Mouse (Mus musculus): ENCODE measurements at regions not wholly inside any gene's neighbourhood (a gene's known extent, or its start where the extent isn't known, plus 50 kb on each side); places are given as distances from the start of the nearest gene placed in this dataset.

GRCm38 (mm10) chr16:24050856-24051640, 62.4 kb upstream of the Bcl6 start:
- DNase-seq = no peak

GRCm38 (mm10) chr16:24043779-24044178, 55.1 kb upstream of the Bcl6 start:
- no peak for DNase-seq

GRCm38 (mm10) chr16:24042977-24043376, 54.3 kb upstream of the Bcl6 start:
- DNase-seq = no peak

GRCm38 (mm10) chr16:24042216-24042615, 53.6 kb upstream of the Bcl6 start:
- DNase-seq = no peak

GRCm38 (mm10) chr16:24041403-24041802, 52.8 kb upstream of the Bcl6 start:
- DNase-seq = no peak

GRCm38 (mm10) chr16:24039765-24040164, 51.1 kb upstream of the Bcl6 start:
- no peak for DNase-seq

Measured in heart, postnatal 4 days (tissue).